Mouse (Mus musculus) ovary, adult 18-20 months (tissue): Measurements from ENCODE around the gene Sec14l2.

Experiments
- DNase-seq: peaks from one replicate; pipeline ENCODE4 v3.0.0; 2022; ENCODE audit warnings: low spot score, mixed read lengths

The Sec14l2 gene

DNA sequence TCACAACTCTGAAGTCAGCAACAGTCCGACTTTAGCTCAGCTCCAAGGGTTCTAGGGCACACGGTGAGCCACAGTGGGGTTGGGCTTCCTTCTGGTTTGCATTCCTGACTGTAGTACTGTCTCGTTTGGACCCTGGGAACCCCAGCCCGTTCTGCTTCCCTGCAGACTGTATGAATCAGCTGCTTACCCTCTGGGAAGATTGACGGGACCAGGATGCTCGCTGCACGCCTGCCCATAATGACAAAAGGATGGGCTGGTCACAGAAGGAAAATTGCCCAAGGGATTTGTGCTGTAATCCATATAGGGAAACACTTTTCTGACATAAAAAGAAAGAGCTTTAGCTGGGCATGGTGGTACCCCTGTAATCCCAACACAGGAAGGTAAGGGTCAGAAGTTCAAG lies 24.4 kb downstream of the Sec14l2 start:
- DNase-seq = no peak

GRCm38 (mm10) chr11:4098120-4098519 lies 25.1 kb downstream of the Sec14l2 start:
- no peak for DNase-seq

DNA sequence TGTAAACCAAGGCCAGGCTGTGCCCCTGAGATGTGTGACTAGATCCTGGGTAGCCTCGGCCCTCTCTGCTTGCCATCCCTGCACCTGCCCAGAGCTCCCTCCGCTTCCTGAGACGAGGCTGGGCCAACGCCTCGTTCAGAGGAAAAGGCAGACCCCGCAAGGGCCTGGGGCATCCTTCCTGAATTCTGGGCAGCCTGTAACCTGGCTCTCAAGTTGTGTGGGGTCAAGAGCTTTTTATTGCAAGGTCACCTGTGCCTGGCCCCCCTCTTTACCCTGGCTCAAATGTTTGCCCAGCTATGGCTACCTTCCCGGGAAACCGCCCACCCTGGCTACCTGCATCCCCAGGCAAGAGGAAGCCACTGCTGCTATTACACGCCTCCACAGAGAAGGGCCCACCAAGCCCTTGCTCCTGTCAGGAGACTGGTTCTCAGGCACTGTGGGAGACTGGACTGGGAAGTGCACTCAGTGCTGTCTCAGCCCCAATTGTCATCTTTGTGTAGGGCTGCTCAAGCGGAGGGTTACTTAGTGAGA lies 26.1 kb downstream of the Sec14l2 start:
- DNase-seq = no peak

GRCm38 (mm10) chr11:4096054-4096984 lies 26.9 kb downstream of the Sec14l2 start:
- peak; percentile 99 for DNase-seq

DNA sequence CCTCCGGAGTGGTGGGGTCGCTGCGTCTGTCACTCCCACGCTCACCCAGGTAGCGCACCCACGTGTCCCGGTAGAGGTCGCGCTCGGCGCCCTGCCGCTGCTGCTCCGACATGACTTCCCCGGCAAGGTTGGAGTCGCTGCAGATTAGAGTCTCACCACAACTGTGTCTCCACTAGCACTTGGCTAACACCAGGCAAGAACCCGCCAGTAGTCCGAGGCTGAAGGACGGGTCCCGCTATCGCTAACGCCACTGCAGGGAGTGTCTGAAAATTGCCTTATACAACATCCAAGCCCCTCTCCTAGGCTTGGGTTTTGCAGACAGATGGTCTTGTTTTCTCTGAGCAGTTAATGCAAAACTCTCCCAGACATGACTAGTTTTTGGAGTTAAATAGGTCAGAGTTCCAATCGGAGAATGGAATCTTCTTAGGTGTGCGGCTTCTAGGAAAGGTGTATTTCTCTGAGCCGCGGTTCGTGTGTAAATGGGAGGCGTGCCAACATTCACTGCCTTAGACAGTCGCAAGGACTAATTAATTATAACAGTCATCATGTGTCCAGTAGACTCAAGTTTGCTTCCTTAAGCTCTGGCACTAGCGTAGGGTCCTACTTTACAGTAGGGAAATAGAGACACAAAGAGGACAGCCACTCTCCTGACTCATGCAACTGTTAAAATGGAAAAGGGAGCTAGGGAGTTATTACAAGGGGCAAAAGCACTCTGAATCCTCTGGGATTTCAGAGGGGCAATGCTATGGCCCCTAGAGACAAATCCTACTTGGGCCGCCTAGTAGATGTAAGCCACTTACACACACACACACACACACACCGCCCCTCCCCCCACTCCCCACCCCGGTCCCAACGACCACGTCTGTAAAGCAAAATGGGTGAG lies 27.8 kb downstream of the Sec14l2 start, which contains the start of gene Mtfp1:
Gene Mtfp1, minus strand, starts transcription at position 275 of the 883 bp plus-strand sequence.
- peak; percentile 70 for DNase-seq

DNA sequence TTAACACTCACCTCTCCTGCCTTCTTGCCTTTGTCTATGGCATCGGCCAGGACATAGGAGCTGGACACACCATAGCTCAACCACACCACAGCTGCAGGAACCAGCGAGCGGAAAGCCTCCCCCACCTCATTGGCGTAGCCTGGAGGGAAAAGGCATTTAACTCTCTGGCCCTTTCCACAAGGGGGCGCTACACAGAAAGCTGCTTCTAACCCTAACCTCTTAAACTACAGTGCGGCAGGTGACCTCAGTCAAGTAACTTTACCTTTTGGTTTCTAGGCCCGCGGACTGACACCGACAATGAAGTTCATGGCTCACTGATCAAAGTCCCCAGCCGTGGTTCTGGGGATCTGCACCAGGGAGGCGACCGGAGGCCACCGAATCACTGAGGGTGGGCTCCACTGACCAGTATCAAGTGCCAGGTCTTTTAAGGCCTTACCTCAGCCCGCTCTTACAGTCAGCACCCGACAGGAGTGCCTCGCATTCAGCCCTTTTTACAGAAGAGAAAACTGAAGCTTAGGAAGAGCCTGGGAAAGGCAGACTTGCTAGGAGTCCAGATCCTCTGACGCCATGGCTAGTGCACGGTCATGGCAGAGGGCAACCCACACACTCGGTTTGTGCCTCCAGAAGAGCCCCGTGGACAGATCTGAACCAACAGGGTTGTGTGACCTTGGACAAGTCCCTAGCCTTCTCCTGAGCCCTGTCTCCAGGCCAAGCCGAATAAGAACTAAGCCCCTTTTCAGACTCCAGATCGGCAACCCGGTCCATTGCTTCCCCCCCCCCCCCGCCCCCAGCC lies 28.6 kb downstream of the Sec14l2 start:
- DNase-seq = peak; percentile 24

DNA sequence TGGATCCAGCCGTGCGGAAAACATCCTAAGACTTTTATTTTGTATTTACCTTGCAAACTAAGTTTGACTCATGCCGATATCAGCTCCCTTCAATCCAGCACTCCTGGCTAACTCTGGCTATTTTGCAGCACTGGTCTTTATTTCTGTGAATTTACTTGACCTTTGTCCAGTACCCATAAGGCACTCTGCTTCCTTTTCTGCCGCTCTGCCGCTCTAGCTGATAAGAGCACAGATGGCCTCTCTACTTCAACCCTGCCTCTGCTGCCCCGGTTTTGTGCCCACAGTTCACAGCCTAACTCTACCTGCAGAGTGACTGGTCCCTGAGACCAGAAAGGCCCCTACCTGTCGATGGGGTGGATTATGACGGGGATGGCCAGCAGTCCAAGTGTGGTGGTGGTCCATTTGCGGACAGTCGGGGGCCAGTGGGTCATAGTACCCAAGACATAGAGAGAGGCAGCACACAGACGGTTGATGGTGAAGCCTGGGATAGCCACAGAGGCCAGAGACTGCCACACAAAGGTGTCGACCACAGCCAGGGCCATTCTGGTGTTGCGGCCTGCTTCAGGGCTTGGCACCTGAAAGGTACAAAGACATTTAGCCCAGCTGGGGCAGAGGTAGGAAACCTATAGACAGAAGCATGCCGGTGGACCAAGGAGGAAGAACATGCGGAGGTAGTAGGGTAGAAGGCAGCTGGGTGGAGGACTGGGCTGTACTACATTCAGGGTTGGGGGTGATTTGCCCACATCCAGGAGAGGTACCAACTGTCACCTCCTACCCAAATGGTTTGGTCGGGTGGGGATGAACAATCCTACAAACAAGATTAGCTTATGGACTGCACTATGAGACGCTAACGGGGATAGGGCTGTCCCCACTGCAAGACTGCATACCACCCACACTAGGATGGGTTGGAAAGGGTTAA lies 29.5 kb downstream of the Sec14l2 start:
- DNase-seq = no peak

DNA sequence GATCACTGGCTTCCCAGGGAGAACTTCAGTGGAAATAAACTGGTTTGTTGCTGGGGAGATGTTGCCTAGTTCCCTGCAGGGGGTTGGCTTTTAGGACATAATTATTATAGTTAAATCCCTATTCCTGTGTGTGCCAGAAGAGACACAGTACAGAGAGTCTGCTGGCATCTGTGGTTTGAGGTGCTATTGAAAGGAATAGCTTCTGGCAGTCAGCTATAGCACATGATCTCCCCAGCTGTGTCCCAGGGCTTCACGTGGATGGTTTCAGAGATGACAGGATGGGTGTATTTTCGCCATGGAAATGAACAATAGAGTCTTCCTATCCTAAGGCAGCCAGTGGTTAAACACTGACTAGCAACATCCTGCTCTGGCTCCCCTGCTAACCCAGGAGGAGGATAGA lies 35.9 kb downstream of the Sec14l2 start:
- DNase-seq = no peak

GRCm38 (mm10) chr11:4086246-4086645 lies 37.0 kb downstream of the Sec14l2 start:
- no peak for DNase-seq

DNA sequence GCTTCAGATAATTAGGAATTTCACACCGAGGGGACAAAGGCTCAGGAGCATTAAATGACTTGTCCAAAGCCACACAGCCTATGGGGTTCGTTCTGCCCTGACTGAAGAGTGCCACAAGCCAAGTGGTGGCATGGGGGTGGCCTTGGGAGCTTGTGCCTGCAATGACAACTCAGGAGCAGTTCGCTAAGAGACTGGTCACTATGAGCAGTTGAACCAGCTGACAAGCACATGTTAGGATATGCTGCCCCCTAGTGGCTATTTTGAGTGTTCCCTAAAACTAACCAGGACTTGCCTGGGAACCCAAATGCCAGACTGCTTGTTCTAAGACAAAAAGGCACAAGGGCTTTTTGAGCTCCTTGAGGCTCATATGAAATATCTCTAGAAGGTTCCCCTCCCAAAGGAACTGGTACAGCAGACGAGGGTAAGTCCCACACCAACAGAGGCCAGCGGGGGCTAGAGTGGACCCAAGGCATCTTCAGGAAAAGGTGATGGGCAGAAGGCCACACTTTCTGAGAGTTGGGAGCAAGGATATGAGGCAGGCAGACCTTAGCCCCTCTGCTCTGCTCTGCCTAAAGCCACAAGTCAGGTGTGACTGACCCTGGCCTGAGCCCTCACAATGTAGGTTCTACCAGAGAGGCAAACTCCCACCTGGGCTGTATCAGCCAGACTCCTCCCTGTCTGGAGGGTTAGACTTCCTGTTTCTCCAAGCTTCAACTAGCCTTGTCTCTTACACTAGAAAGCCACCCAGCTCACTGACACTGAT lies 39.7 kb downstream of the Sec14l2 start:
- DNase-seq = no peak

DNA sequence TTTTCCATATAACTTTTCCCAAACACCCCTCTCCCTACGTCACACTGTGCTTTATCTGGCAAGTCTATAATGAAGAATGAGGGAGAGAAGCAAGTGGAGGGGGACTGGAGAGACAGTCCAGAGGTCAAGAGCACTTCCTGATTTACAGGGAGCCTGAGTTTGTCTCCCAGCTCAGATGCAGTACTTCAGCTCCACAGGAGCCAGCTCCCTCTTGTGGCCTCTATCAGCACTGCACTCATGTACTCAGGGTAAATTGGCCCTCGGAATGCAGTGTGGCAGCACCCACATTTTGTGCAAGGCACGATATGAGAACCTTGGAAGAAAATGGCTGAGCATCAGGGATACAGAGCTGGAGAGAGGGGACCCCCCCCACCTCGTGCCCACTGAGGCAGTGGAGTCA lies 43.0 kb downstream of the Sec14l2 start:
- no peak for DNase-seq

GRCm38 (mm10) chr11:4078267-4078933 lies 44.8 kb downstream of the Sec14l2 start:
- no peak for DNase-seq

- no peak for DNase-seq
Measured at GRCm38 (mm10) chr11:4076633-4077032, 46.6 kb downstream of the Sec14l2 start.

DNA sequence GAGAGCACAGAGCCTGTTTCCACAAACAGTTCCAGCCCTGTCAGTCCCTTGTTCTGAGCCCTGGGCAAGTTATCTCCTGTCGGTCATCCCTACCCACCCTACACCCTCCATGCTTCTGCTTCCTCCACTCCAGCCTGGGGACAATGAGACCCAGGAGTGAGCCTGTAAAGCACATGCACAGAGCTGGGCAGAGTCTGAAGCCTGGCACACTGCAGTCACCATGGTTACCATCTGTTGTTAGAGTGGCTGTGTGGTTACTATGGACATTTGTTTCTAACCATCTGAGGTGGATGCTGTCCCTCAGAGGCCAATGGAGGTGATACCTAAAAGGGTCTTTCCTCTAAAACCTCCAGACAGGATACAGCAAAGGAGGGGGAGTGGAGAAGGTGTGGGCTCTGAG lies 53.6 kb downstream of the Sec14l2 start:
- no peak for DNase-seq

GRCm38 (mm10) chr11:4064627-4065122 lies 58.5 kb downstream of the Sec14l2 start, which contains the start of gene Sec14l3:
Gene Sec14l3, plus strand, starts transcription at chr11:4064841.
- DNase-seq = no peak

- no peak for DNase-seq
Measured at GRCm38 (mm10) chr11:4062981-4063380, 60.2 kb downstream of the Sec14l2 start.

GRCm38 (mm10) chr11:4062523-4062922 lies 60.7 kb downstream of the Sec14l2 start:
- DNase-seq = no peak

DNA sequence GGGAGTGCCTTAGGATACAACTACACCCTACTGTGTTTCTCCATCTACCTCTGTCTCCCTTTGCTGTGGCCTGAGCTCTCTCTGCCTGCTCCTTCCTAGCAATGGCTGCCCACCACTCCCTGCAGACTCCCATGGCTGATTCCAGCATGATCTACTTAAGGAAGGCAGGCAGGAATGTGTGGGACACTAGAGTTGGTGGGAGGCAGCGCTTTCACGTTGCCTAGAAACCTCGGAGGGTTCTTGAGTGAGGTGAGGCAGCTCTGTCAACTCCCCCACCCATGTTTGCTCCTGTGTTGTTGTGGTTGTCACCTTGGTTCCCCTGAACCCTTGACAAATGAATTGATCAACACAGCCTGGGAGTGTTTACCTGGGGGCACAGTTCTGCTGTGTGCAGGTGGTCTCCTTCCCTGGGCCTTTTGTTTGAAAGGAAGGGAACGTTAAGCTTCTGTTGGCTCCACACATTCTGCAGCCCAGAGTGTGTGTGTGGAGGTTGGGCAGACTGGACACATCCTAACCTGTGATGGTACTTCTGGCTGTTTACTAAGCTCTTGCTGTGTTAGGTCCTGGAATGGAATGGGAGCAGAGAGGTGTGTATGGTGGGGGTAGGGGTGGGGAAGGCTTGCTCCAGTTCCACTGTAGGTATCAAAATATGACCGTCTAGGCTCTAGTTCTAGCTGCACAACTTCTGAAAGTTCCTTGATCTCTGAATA lies 62.2 kb downstream of the Sec14l2 start:
- no peak for DNase-seq
